Comparison of ENCODE assay signal across 12 mouse cellular contexts in the genomic region with DNA sequence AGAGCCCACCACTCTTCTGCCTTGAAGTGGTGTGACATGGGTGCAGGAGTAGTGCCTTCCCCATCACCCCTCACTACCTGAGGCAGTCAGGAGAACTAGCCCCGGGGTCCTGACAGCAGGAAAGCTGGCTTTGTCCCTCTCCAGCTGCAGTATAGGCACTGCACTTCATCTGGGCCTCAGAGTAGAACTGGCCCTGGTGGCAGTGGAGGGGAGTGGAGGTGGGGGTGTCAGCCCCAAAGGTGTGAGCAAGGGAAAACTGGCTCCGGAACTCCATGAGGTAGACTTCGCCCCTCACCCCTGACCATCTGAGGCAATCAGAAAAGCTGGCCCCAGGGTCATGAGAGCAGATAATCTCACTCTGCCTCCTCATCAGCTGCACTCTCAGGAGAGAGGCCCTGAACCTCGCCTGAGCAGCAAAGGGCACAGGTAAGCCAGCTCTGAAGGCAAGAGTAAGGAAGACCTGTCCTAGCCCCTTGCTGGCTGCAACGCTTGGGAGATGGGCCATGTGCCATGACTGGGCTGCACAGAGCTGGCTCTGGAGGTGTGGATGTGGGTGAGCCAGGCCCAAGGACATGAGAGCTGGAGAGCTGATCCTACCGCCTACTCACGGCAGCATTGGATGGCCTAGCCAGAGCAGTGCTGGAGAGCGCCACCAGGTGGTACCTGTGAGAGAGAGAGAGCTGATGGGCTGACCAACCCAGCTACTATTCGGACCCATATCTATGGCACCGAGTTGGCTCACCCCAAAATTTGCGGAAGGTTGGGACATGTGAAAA.
DNase-seq lines count a peak whose midpoint lies in the region; ATAC-seq and TF ChIP-seq lines count a peak whose summit lies in the region.
"Had no signal": no experiment of that assay in that cellular context is flagged by ENCODE, and none has a peak within 500 bp of the region (broad histone marks: within the 10 kb centered on the region; RNA-seq: fewer than 3 reads in every experiment).

No protein-coding gene starts in this region.

- H3K4me2 ChIP-seq in hindbrain, embryonic 13.5 days = no peak overlapping the region
- H3K4me2 ChIP-seq in midbrain, embryonic 16.5 days (ENCODE audit: low read length) = no peak overlapping the region
- no peak overlapping the region for H3K4me2 ChIP-seq in midbrain, embryonic 13.5 days (replicated peaks)
- no peak overlapping the region for H3K4me2 ChIP-seq in lung, postnatal 0 days (replicated peaks; ENCODE audit: low read depth, low read length)
- H3K4me2 ChIP-seq: lung, embryonic 15.5 days; neural tube, embryonic 13.5 days had no signal

- H3K27me3 ChIP-seq in hindbrain, embryonic 13.5 days = no peaks in the 10 kb centered on the region
- H3K27me3 ChIP-seq in hindbrain, embryonic 10.5 days (ENCODE audit: insufficient read depth, poor library complexity, severe bottlenecking) = no peaks in the 10 kb centered on the region
- no peaks in the 10 kb centered on the region for H3K27me3 ChIP-seq in midbrain, embryonic 16.5 days (ENCODE audit: control insufficient read depth, insufficient read depth, low read depth, low read length)
- no peaks in the 10 kb centered on the region for H3K27me3 ChIP-seq in midbrain, embryonic 13.5 days
- no peaks in the 10 kb centered on the region for H3K27me3 ChIP-seq in lung, postnatal 0 days (replicated peaks; ENCODE audit: insufficient read depth, low read length)
- H3K27me3 ChIP-seq: CH12.LX; lung, embryonic 15.5 days; neural tube, embryonic 13.5 days had no signal

- TF ChIP-seq EP300 in lung, postnatal 0 days (IDR thresholded peaks at IDR 0.05) = no peak

- H3K9me3 ChIP-seq in hindbrain, embryonic 13.5 days = no peaks in the 10 kb centered on the region
- H3K9me3 ChIP-seq in hindbrain, embryonic 10.5 days = no peaks in the 10 kb centered on the region
- H3K9me3 ChIP-seq in midbrain, embryonic 16.5 days (replicated peaks; ENCODE audit: control insufficient read depth, low read length, poor library complexity, severe bottlenecking) = no peaks in the 10 kb centered on the region
- no peaks in the 10 kb centered on the region for H3K9me3 ChIP-seq in midbrain, embryonic 13.5 days
- no peaks in the 10 kb centered on the region for H3K9me3 ChIP-seq in lung, postnatal 0 days (ENCODE audit: low read length)
- H3K9me3 ChIP-seq: lung, embryonic 15.5 days; neural tube, embryonic 13.5 days had no signal

- no peak for TF ChIP-seq CTCF in lung, postnatal 0 days (IDR thresholded peaks at IDR 0.05)

- 77% methylated on average over 11 of the region's 11 CpGs for WGBS in hindbrain, embryonic 13.5 days
- 79% methylated on average over 11 of the region's 11 CpGs for WGBS in hindbrain, embryonic 10.5 days
- WGBS in midbrain, embryonic 16.5 days = 78% methylated on average over 11 of the region's 11 CpGs
- WGBS in midbrain, embryonic 13.5 days = 75% methylated on average over 11 of the region's 11 CpGs
- WGBS in lung, postnatal 0 days = 63% methylated on average over 11 of the region's 11 CpGs

- no peak overlapping the region for H3K9ac ChIP-seq in hindbrain, embryonic 13.5 days
- no peak overlapping the region for H3K9ac ChIP-seq in midbrain, embryonic 16.5 days (ENCODE audit: low read depth, low read length)
- H3K9ac ChIP-seq in midbrain, embryonic 13.5 days (replicated peaks) = no peak overlapping the region
- no peak overlapping the region for H3K9ac ChIP-seq in lung, postnatal 0 days (replicated peaks; ENCODE audit: low read depth)
- H3K9ac ChIP-seq: lung, embryonic 15.5 days; neural tube, embryonic 13.5 days had no signal

- no peak for DNase-seq in hindbrain, embryonic 10.5 days (ENCODE audit: low spot score)
- peak; percentile 30 for DNase-seq in ZHBTc4 (ENCODE audit: low read depth, low spot score)
- DNase-seq in lung, postnatal 0 days (ENCODE audit: low spot score) = no peak
- DNase-seq: gastrocnemius, postnatal 10 days; kidney, adult 18-20 months had no signal

- no peak overlapping the region for H3K4me3 ChIP-seq in hindbrain, embryonic 13.5 days
- no peak overlapping the region for H3K4me3 ChIP-seq in hindbrain, embryonic 10.5 days
- no peak overlapping the region for H3K4me3 ChIP-seq in midbrain, embryonic 16.5 days (ENCODE audit: low read depth, low read length)
- no peak overlapping the region for H3K4me3 ChIP-seq in midbrain, embryonic 13.5 days (replicated peaks)
- no peak overlapping the region for H3K4me3 ChIP-seq in lung, postnatal 0 days (ENCODE audit: low read depth, low read length)
- H3K4me3 ChIP-seq: lung, embryonic 15.5 days; neural tube, embryonic 13.5 days had no signal

- 0 out of 2 replicates have a peak, but pooled peaks cover 4% of the 10 kb centered on the region for H3K4me1 ChIP-seq in hindbrain, embryonic 13.5 days (replicated peaks)
- H3K4me1 ChIP-seq in hindbrain, embryonic 10.5 days (replicated peaks) = no peaks in the 10 kb centered on the region
- H3K4me1 ChIP-seq in midbrain, embryonic 16.5 days (ENCODE audit: control insufficient read depth, insufficient read depth, low read length) = no peaks in the 10 kb centered on the region
- H3K4me1 ChIP-seq in midbrain, embryonic 13.5 days (replicated peaks) = no peaks in the 10 kb centered on the region
- no peaks in the 10 kb centered on the region for H3K4me1 ChIP-seq in lung, postnatal 0 days (ENCODE audit: insufficient read depth, low read depth, low read length)
- H3K4me1 ChIP-seq: lung, embryonic 15.5 days; neural tube, embryonic 13.5 days had no signal

- H3K27ac ChIP-seq in hindbrain, embryonic 13.5 days = no peak overlapping the region
- H3K27ac ChIP-seq in hindbrain, embryonic 10.5 days = no peak overlapping the region
- no peak overlapping the region for H3K27ac ChIP-seq in midbrain, embryonic 16.5 days (ENCODE audit: low read length)
- no peak overlapping the region for H3K27ac ChIP-seq in midbrain, embryonic 13.5 days
- no peak overlapping the region for H3K27ac ChIP-seq in lung, postnatal 0 days (ENCODE audit: low read length)
- H3K27ac ChIP-seq: lung, embryonic 15.5 days; neural tube, embryonic 13.5 days had no signal

- H3K36me3 ChIP-seq in hindbrain, embryonic 13.5 days = no peaks in the 10 kb centered on the region
- no peaks in the 10 kb centered on the region for H3K36me3 ChIP-seq in hindbrain, embryonic 10.5 days
- H3K36me3 ChIP-seq in midbrain, embryonic 16.5 days (ENCODE audit: control insufficient read depth, insufficient read depth, low read length) = no peaks in the 10 kb centered on the region
- H3K36me3 ChIP-seq in midbrain, embryonic 13.5 days = no peaks in the 10 kb centered on the region
- H3K36me3 ChIP-seq in lung, postnatal 0 days (ENCODE audit: insufficient read depth, low read length) = no peaks in the 10 kb centered on the region
- H3K36me3 ChIP-seq: lung, embryonic 15.5 days; neural tube, embryonic 13.5 days had no signal

- peak; percentile 30; the same call in 1 of the 2 replicates for ATAC-seq in hindbrain, embryonic 13.5 days (ENCODE audit: low FRiP score)
- ATAC-seq in midbrain, embryonic 16.5 days = peak; percentile 27; the same call in 1 of the 2 replicates
- ATAC-seq in midbrain, embryonic 13.5 days = no peak; the same call in 1 of the 2 replicates
- ATAC-seq in monocyte, adult 5-6 weeks (replicated peaks; ENCODE audit: insufficient number of reproducible peaks, low FRiP score, low TSS enrichment, poor library complexity, severe bottlenecking) = 0 out of 2 replicates have a peak, but pooled peaks have one; percentile 9
- no peak; the same call in 1 of the 2 replicates for ATAC-seq in lung, postnatal 0 days

Comparison
In these comparisons a context has a peak if more than half of its experiments do, and no peak if none do; other contexts are left out.
1. ATAC-seq: peak in hindbrain, embryonic 13.5 days (single experiment), midbrain, embryonic 16.5 days (single experiment) and monocyte, adult 5-6 weeks (single experiment); none in midbrain, embryonic 13.5 days (single experiment) and lung, postnatal 0 days (single experiment).